Mouse (Mus musculus): ENCODE results near the gene Creb3l1.

DNA sequence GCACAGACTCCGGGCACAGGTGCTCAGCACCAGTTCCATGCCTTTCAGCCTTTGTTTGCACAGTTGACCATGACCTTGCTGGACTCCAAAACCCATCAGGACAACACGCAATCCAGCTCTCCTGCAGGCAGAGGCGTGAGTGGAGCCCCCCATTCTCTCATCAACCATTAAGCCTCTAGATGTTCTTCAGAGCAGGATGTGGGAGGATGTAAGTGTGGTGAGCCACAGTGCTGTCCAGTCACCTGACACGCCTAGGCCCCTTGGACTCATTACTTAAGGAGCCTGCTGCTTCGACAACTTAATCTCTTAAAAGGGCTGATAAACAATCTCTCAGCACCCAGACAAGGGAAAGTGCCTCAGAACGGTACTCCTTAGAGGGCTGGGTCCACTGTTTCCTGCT lies 1.7 kb upstream of the Creb3l1 start:
- TF ChIP-seq EP300 (IDR thresholded peaks at IDR 0.05; ENCODE audit: low read depth) = no peak
- TF ChIP-seq CTCF (IDR thresholded peaks at IDR 0.05; ENCODE audit: low read depth) = no peak

Measured in liver, embryonic 14.5 days (tissue).